Mouse (Mus musculus): ENCODE results near the gene Fbxw28. TPM values are rescaled to one million over a fixed set of nuclear protein-coding genes. Genes with fewer than 3 reads are reported as not detected.
"Not testable (repeated sequence)": the region's sequence is repeated elsewhere in the genome, so short reads cannot be mapped to it uniquely, and the experiment has no call there.

Fbxw28 gene
- not detected for polyA plus RNA-seq (2017; shearing (Covaris generic))

GRCm38 (mm10) chr9:109339559-109339958 lies at the start of gene Fbxw28:
Gene Fbxw28, minus strand, starts transcription at chr9:109339659.
- not testable (repeated sequence) for ATAC-seq

- not testable (repeated sequence) for ATAC-seq
Measured at GRCm38 (mm10) chr9:109287576-109287975, 51.9 kb downstream of the Fbxw28 start, which contains the start of gene Fbxw14. Gene Fbxw14, minus strand, starts transcription at chr9:109287676.

Other genes starting within 250 kb of the Fbxw28 start
- under 1 TPM; 0.16 to 0.80 TPM for gene Plxnb1, start 244.3 kb downstream of the Fbxw28 start, polyA plus RNA-seq (2017; shearing (Covaris generic))
- not detected for gene Fbxw21, start 177.6 kb downstream of the Fbxw28 start, polyA plus RNA-seq (2017; shearing (Covaris generic))
- not detected for gene Fbxw13, start 143.7 kb downstream of the Fbxw28 start, polyA plus RNA-seq (2017; shearing (Covaris generic))
- not detected for gene Fbxw20, start 104.9 kb downstream of the Fbxw28 start, polyA plus RNA-seq (2017; shearing (Covaris generic))
- gene Fbxw14, start 52.0 kb downstream of the Fbxw28 start, polyA plus RNA-seq (2017; shearing (Covaris generic)): not detected
- gene Fbxw22, start 64.6 kb upstream of the Fbxw28 start, polyA plus RNA-seq (2017; shearing (Covaris generic)): not detected
- not detected for gene Fbxw16, start 109.5 kb upstream of the Fbxw28 start, polyA plus RNA-seq (2017; shearing (Covaris generic))
- under 1 TPM in 1 of 2 experiments, not detected in 1; 0.20 TPM for gene Fbxw19, start 156.2 kb upstream of the Fbxw28 start, polyA plus RNA-seq (2017; shearing (Covaris generic))
- gene Fbxw15, start 228.6 kb upstream of the Fbxw28 start, polyA plus RNA-seq (2017; shearing (Covaris generic)): not detected